Mouse (Mus musculus) testis, adult 2 months (tissue): ENCODE results near the gene Supt7l.

Source experiments
- CTCF ChIP-seq: fragments of 200-500 bp; IDR thresholded peaks from 2 replicates; pipeline ENCODE4 v1.5.1; 2012; ENCODE audit warnings: low read depth, mild to moderate bottlenecking, inconsistent platforms, low read length, moderate library complexity; ENCODE audit not compliant: control insufficient read depth, insufficient read depth, insufficient replicate concordance
- POLR2A ChIP-seq: fragments of 200-500 bp; IDR thresholded peaks from 2 replicates; pipeline ENCODE4 v1.6.1; 2012; ENCODE audit warnings: low read depth, mild to moderate bottlenecking, inconsistent platforms, low read length, moderate library complexity; ENCODE audit not compliant: control insufficient read depth

GRCm38 (mm10) chr5:31535228-31535627 is 7.6 kb upstream of the Supt7l start:
- TF ChIP-seq POLR2A (no peak), CTCF (no peak)
